Mouse (Mus musculus) limb, embryonic 14.5 days (tissue): ENCODE data around the gene F2rl3. TPM values are rescaled to one million over a fixed set of nuclear protein-coding genes. Genes with fewer than 3 reads are reported as not detected.

Experiments used
- ATAC-seq: fragments of 200-750 bp; cut with Nextera tagmentation; 2 replicates; pipeline ENCODE4 v1.8.0; 2017; ENCODE audit warnings: low read depth, moderate number of reproducible peaks, moderate TSS enrichment; ENCODE audit not compliant: low FRiP score
- DNase-seq: peaks from one replicate; pipeline ENCODE4 v3.0.0-alpha.2; 2015; ENCODE audit warnings: low spot score
- H3K27ac ChIP-seq: fragments of 300-500 bp; sonication (generic); replicated peaks from 2 replicates; pipeline ENCODE4 v1.5.1; 2014; ENCODE audit warnings: low read depth, mild to moderate bottlenecking, low read length, moderate library complexity, mixed read lengths
- H3K27me3 ChIP-seq: fragments of 300-500 bp; sonication (generic); 2 replicates; pipeline ENCODE4 v1.6.1; 2014; ENCODE audit warnings: low read length, mixed read lengths; ENCODE audit not compliant: control insufficient read depth, insufficient read depth
- H3K36me3 ChIP-seq: fragments of 300-500 bp; sonication (generic); 2 replicates; pipeline ENCODE4 v1.6.1; 2014; ENCODE audit warnings: mild to moderate bottlenecking, low read length, moderate library complexity, mixed read lengths; ENCODE audit not compliant: control insufficient read depth, insufficient read depth
- H3K4me1 ChIP-seq: fragments of 300-500 bp; sonication (generic); 2 replicates; pipeline ENCODE4 v1.6.1; 2014; ENCODE audit warnings: antibody characterized with exemption, low read length, mixed read lengths; ENCODE audit not compliant: control insufficient read depth, insufficient read depth
- H3K4me2 ChIP-seq: fragments of 300-500 bp; sonication (generic); replicated peaks from 2 replicates; pipeline ENCODE4 v1.6.1; 2014; ENCODE audit warnings: low read depth, mild to moderate bottlenecking, low read length, moderate library complexity; ENCODE audit not compliant: severe bottlenecking
- H3K4me3 ChIP-seq: fragments of 300-500 bp; sonication (generic); replicated peaks from 2 replicates; pipeline ENCODE4 v1.5.1; 2014; ENCODE audit warnings: low read length
- H3K9ac ChIP-seq: fragments of 300-500 bp; sonication (generic); 2 replicates; pipeline ENCODE4 v1.6.1; 2014; ENCODE audit warnings: mild to moderate bottlenecking, low read depth, low read length, moderate library complexity; ENCODE audit not compliant: severe bottlenecking
- H3K9me3 ChIP-seq: fragments of 300-500 bp; sonication (generic); 2 replicates; pipeline ENCODE4 v1.6.1; 2016; ENCODE audit warnings: low read length; ENCODE audit not compliant: control insufficient read depth
- POLR2A ChIP-seq: fragments of 200-500 bp; IDR thresholded peaks from 2 replicates; pipeline ENCODE4 v1.8.0; 2012; ENCODE audit warnings: inconsistent platforms, mild to moderate bottlenecking, moderate library complexity, borderline replicate concordance; ENCODE audit not compliant: insufficient read depth, insufficient read length; ENCODE audit errors: extremely low read depth
- WGBS: fragments of 180-500 bp; shearing (Covaris S2); extraction: QIAGEN DNeasy Blood & Tissue Kit; methylation state at CpG from one replicate; pipeline ENCODE4 v1.1.7; 2014; 5-methylcytosine and 5-hydroxymethylcytosine counted together
- polyA plus RNA-seq, 2 experiments: library from polyadenylated mRNA; depleted of rRNA in 1 of 2; stranded (reverse) in 1 of 2; unstranded in 1 of 2; fragments of >200 nt; fragmentation: Nextera tagmentation in 1 of 2; extraction: Ambion mirVana in 1 of 2; gene quantifications; 2 replicates each; pipeline versions ENCODE4 v1.2.1 to v1.2.3; 2012 to 2014

F2rl3 gene
- polyA plus RNA-seq, 2 experiments, result 1.5 to 2.0 TPM

GRCm38 (mm10) chr8:72765696-72766095 is 4.0 kb downstream of the F2rl3 start:
- ATAC-seq (no peak), DNase-seq (no peak)
- Histone ChIP-seq H3K9ac (no peak overlapping the region), H3K36me3 (no peaks in the 10 kb centered on the region), H3K4me3 (no peak overlapping the region), H3K4me2 (no peak overlapping the region), H3K27me3 (no peaks in the 10 kb centered on the region), H3K9me3 (no peaks in the 10 kb centered on the region), H3K27ac (no peak overlapping the region), H3K4me1 (no peaks in the 10 kb centered on the region)
- 66% methylated on average over 4 of the region's 4 CpGs for WGBS
- no peak for TF ChIP-seq POLR2A

- TF ChIP-seq POLR2A, result no peak
- Histone ChIP-seq H3K27ac (no peak overlapping the region), H3K36me3 (no peaks in the 10 kb centered on the region), H3K27me3 (no peaks in the 10 kb centered on the region), H3K9ac (no peak overlapping the region), H3K4me1 (no peaks in the 10 kb centered on the region), H3K9me3 (no peaks in the 10 kb centered on the region), H3K4me3 (no peak overlapping the region), H3K4me2 (no peak overlapping the region)
- DNase-seq, result no peak
- WGBS, result 34% methylated on average over 7 of the region's 7 CpGs
- ATAC-seq, result no peak
Measured at GRCm38 (mm10) chr8:72766777-72767176, 5.1 kb downstream of the F2rl3 start.

- ATAC-seq (no peak), DNase-seq (no peak)
- no peak for TF ChIP-seq POLR2A
- H3K27ac ChIP-seq, result no peak overlapping the region
- no peaks in the 10 kb centered on the region for H3K4me1 ChIP-seq
- H3K4me3 ChIP-seq, result no peak overlapping the region
- H3K36me3 ChIP-seq, result no peaks in the 10 kb centered on the region
- H3K27me3 ChIP-seq, result no peaks in the 10 kb centered on the region
- H3K4me2 ChIP-seq, result no peak overlapping the region
- WGBS, result 93% methylated on average over 1 of the region's 1 CpGs
- no peaks in the 10 kb centered on the region for H3K9me3 ChIP-seq
- no peak overlapping the region for H3K9ac ChIP-seq
Measured at GRCm38 (mm10) chr8:72777797-72778196, 16.1 kb downstream of the F2rl3 start.

GRCm38 (mm10) chr8:72780644-72781043 is 19.0 kb downstream of the F2rl3 start:
- ATAC-seq (no peak), DNase-seq (no peak)
- no peak overlapping the region for H3K4me3 ChIP-seq
- no peaks in the 10 kb centered on the region for H3K4me1 ChIP-seq
- no peak overlapping the region for H3K27ac ChIP-seq
- no peaks in the 10 kb centered on the region for H3K27me3 ChIP-seq
- no peak overlapping the region for H3K4me2 ChIP-seq
- no peaks in the 10 kb centered on the region for H3K36me3 ChIP-seq
- 89% methylated on average over 4 of the region's 4 CpGs for WGBS
- H3K9me3 ChIP-seq, result no peaks in the 10 kb centered on the region
- TF ChIP-seq POLR2A, result no peak
- H3K9ac ChIP-seq, result no peak overlapping the region

GRCm38 (mm10) chr8:72801583-72801982 is 39.9 kb downstream of the F2rl3 start:
- WGBS, result 89% methylated on average over 2 of the region's 2 CpGs
- ATAC-seq, result no peak
- H3K36me3 ChIP-seq, result no peaks in the 10 kb centered on the region

GRCm38 (mm10) chr8:72812690-72813089 is 51.0 kb downstream of the F2rl3 start:
- Histone ChIP-seq H3K9me3 (no peaks in the 10 kb centered on the region), H3K4me2 (no peak overlapping the region), H3K4me1 (no peaks in the 10 kb centered on the region), H3K36me3 (peaks cover 10% of the 10 kb centered on the region), H3K9ac (no peak overlapping the region), H3K27ac (no peak overlapping the region), H3K4me3 (no peak overlapping the region), H3K27me3 (no peaks in the 10 kb centered on the region)
- no peak for TF ChIP-seq POLR2A
- DNase-seq (no peak), ATAC-seq (no peak)
- WGBS, result 93% methylated on average over 3 of the region's 3 CpGs

More at GRCm38 (mm10) chr8:72801583-72801982, 39.9 kb downstream of the F2rl3 start:
- no peak for TF ChIP-seq POLR2A
- H3K4me2 ChIP-seq, result no peak overlapping the region
- DNase-seq, result no peak
- no peak overlapping the region for H3K4me3 ChIP-seq
- no peak overlapping the region for H3K27ac ChIP-seq
- no peaks in the 10 kb centered on the region for H3K4me1 ChIP-seq
- no peaks in the 10 kb centered on the region for H3K9me3 ChIP-seq
- no peaks in the 10 kb centered on the region for H3K27me3 ChIP-seq
- no peak overlapping the region for H3K9ac ChIP-seq

Other genes starting within 250 kb of the F2rl3 start
- gene Med26, start 213.6 kb upstream of the F2rl3 start, polyA plus RNA-seq (2012; rRNA removed), result 17.0 and 24.6 TPM in 2 replicates
- gene Med26, start 213.6 kb upstream of the F2rl3 start, polyA plus RNA-seq (2014; fragmentation: Nextera tagmentation; extraction: Ambion mirVana), result 16.4 and 18.3 TPM in 2 replicates
- gene Smim7, start 190.8 kb upstream of the F2rl3 start, polyA plus RNA-seq (2012; rRNA removed), result 67.3 and 75.6 TPM in 2 replicates
- gene Smim7, start 190.8 kb upstream of the F2rl3 start, polyA plus RNA-seq (2014; fragmentation: Nextera tagmentation; extraction: Ambion mirVana), result 115 and 118 TPM in 2 replicates
- 44.2 and 55.9 TPM in 2 replicates for gene Tmem38a, start 189.8 kb upstream of the F2rl3 start, polyA plus RNA-seq (2012; rRNA removed)
- gene Tmem38a, start 189.8 kb upstream of the F2rl3 start, polyA plus RNA-seq (2014; fragmentation: Nextera tagmentation; extraction: Ambion mirVana), result 36.5 and 41.4 TPM in 2 replicates
- gene Nwd1, start 115.2 kb upstream of the F2rl3 start, polyA plus RNA-seq (2012; rRNA removed), result 0.15 and 0.26 TPM in 2 replicates
- gene Nwd1, start 115.2 kb upstream of the F2rl3 start, polyA plus RNA-seq (2014; fragmentation: Nextera tagmentation; extraction: Ambion mirVana), result 0.21 TPM in 1 of 2 replicates, not detected in the other
- gene Sin3b, start 38.6 kb upstream of the F2rl3 start, polyA plus RNA-seq (2012; rRNA removed), result 162 and 180 TPM in 2 replicates
- 203 and 211 TPM in 2 replicates for gene Sin3b, start 38.6 kb upstream of the F2rl3 start, polyA plus RNA-seq (2014; fragmentation: Nextera tagmentation; extraction: Ambion mirVana)